Mouse (Mus musculus) midbrain, embryonic 14.5 days (tissue): ENCODE results near the gene Slc39a5. TPM values are rescaled to one million over a fixed set of nuclear protein-coding genes. Genes with fewer than 3 reads are reported as not detected.

Source experiments
- ATAC-seq: fragments of 200-750 bp; cut with Nextera tagmentation; 2 replicates; pipeline ENCODE4 v1.8.0; 2017; ENCODE audit warnings: moderate number of reproducible peaks, moderate library complexity; ENCODE audit not compliant: low FRiP score, low TSS enrichment
- DNase-seq: peaks from one replicate; pipeline ENCODE4 v3.0.0-alpha.2; 2015
- H3K27ac ChIP-seq: fragments of 300-500 bp; sonication (generic); replicated peaks from 2 replicates; pipeline ENCODE4 v1.5.1; 2014; ENCODE audit warnings: mild to moderate bottlenecking, low read depth, low read length, moderate library complexity
- H3K27me3 ChIP-seq: fragments of 300-500 bp; sonication (generic); 2 replicates; pipeline ENCODE4 v1.6.1; 2014; ENCODE audit warnings: low read length, control low read depth, mixed read lengths; ENCODE audit not compliant: control insufficient read depth, insufficient read depth
- H3K36me3 ChIP-seq: fragments of 300-500 bp; sonication (generic); 2 replicates; pipeline ENCODE4 v1.6.1; 2014; ENCODE audit warnings: low read length, control low read depth; ENCODE audit not compliant: control insufficient read depth, insufficient read depth
- H3K4me1 ChIP-seq: fragments of 300-500 bp; sonication (generic); 2 replicates; pipeline ENCODE4 v1.6.1; 2014; ENCODE audit warnings: mild to moderate bottlenecking, antibody characterized with exemption, low read length, control low read depth; ENCODE audit not compliant: control insufficient read depth, insufficient read depth
- H3K4me2 ChIP-seq: fragments of 300-500 bp; sonication (generic); 2 replicates; pipeline ENCODE4 v1.6.1; 2014; ENCODE audit warnings: mild to moderate bottlenecking, low read length, moderate library complexity
- H3K4me3 ChIP-seq: fragments of 300-500 bp; sonication (generic); replicated peaks from 2 replicates; pipeline ENCODE4 v1.5.1; 2014; ENCODE audit warnings: low read depth, low read length
- H3K9ac ChIP-seq: fragments of 300-500 bp; sonication (generic); replicated peaks from 2 replicates; pipeline ENCODE4 v1.6.1; 2014; ENCODE audit warnings: mild to moderate bottlenecking, low read length, moderate library complexity
- H3K9me3 ChIP-seq: fragments of 300-500 bp; sonication (generic); 2 replicates; pipeline ENCODE4 v1.6.1; 2016; ENCODE audit warnings: low read length, control low read depth, mixed read lengths; ENCODE audit not compliant: control insufficient read depth
- WGBS: fragments of 180-500 bp; shearing (Covaris S2); extraction: QIAGEN DNeasy Blood & Tissue Kit; methylation state at CpG from one replicate; pipeline ENCODE4 v1.1.7; 2014; 5-methylcytosine and 5-hydroxymethylcytosine counted together
- polyA plus RNA-seq: library from polyadenylated mRNA; unstranded; fragments of >200 nt; fragmentation: Nextera tagmentation; extraction: Ambion mirVana; gene quantifications from 2 replicates; pipeline ENCODE4 v1.2.1, GENCODE M21; 2014

Gene Slc39a5
- polyA plus RNA-seq, 1 experiment from 2014 or later = not detected

DNA sequence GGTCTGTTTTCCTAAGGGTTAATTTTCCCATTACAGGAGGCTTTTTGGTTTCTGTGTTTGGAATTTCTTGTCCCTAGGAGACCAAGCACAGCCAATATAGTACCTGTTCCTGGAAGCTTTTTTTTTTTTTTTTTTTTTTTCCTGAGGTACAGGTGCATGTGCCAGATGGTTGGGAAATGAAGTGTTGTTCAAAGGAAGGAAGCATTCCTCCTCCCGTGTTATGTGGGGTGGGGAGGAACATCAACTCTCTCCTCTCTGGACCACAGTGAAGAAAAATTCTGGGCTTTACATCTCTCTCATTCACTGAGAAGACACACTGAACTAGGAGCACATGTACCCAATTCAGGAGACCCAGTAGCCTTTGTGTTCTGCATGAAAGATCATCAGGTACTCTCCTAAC, 12.0 kb upstream of the Slc39a5 start:
- DNase-seq (no peak), ATAC-seq (no peak)
- Histone ChIP-seq H3K27me3 (no peaks in the 10 kb centered on the region), H3K9me3 (no peaks in the 10 kb centered on the region), H3K36me3 (peaks cover 37% of the 10 kb centered on the region), H3K4me1 (peaks cover 22% of the 10 kb centered on the region), H3K4me3 (no peak overlapping the region), H3K4me2 (peak overlapping the region; percentile 98), H3K9ac (peak overlapping the region; percentile 84; the same call in 1 of the 2 replicates), H3K27ac (no peak overlapping the region)
- WGBS = 74% methylated on average over 1 of the region's 1 CpGs

GRCm38 (mm10) chr10:128412558-128412957, 11.5 kb upstream of the Slc39a5 start:
- no peaks in the 10 kb centered on the region for H3K9me3 ChIP-seq
- DNase-seq (no peak), ATAC-seq (no peak)
- H3K27ac ChIP-seq = peak overlapping the region; percentile 93
- H3K36me3 ChIP-seq = peaks cover 37% of the 10 kb centered on the region
- peaks cover 25% of the 10 kb centered on the region for H3K4me1 ChIP-seq
- peak overlapping the region; percentile 98 for H3K4me2 ChIP-seq
- H3K4me3 ChIP-seq = peak overlapping the region; percentile 97
- H3K9ac ChIP-seq = peak overlapping the region; percentile 84
- 53% methylated on average over 1 of the region's 1 CpGs for WGBS
- H3K27me3 ChIP-seq = no peaks in the 10 kb centered on the region

DNA sequence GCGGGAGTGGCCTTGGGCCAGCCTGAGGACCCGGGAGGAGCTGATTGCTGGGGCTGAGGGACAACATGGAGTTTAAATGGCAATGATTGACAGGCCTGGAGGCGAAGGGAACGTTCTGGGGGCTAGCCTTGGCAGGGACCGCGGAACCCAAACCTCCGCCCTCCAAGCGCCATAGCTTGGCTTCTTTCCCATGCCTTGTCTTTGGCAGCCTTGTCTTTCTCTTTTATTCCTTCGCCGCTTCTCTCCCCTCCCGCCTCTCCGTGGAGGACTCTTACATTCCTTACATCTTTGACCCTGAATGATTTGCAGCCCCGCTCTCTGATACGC, 11.0 kb upstream of the Slc39a5 start:
- peak; percentile 66 for DNase-seq
- ATAC-seq = no peak
- peak overlapping the region; percentile 98 for H3K4me2 ChIP-seq
- WGBS = under 1% methylated on average over 14 of the region's 14 CpGs
- H3K4me3 ChIP-seq = peak overlapping the region; percentile 97
- H3K27me3 ChIP-seq = no peaks in the 10 kb centered on the region
- H3K9ac ChIP-seq = peak overlapping the region; percentile 84
- no peaks in the 10 kb centered on the region for H3K9me3 ChIP-seq
- peaks cover 25% of the 10 kb centered on the region for H3K4me1 ChIP-seq
- H3K36me3 ChIP-seq = peaks cover 35% of the 10 kb centered on the region
- peak overlapping the region; percentile 93 for H3K27ac ChIP-seq

- H3K4me1 ChIP-seq = peaks cover 25% of the 10 kb centered on the region
- peak; percentile 99 for DNase-seq
- H3K27ac ChIP-seq = peak within 1 kb of the TSS; percentile 93
- no peaks in the 10 kb centered on the region for H3K9me3 ChIP-seq
- H3K27me3 ChIP-seq = no peaks in the 10 kb centered on the region
- under 1% methylated on average over 50 of the region's 50 CpGs for WGBS
- peak within 1 kb of the TSS; percentile 98 for H3K4me2 ChIP-seq
- peaks cover 30% of the 10 kb centered on the region for H3K36me3 ChIP-seq
- H3K4me3 ChIP-seq = peak within 1 kb of the TSS; percentile 97
- H3K9ac ChIP-seq = peak within 1 kb of the TSS; percentile 84
- ATAC-seq = peak; percentile 93
These were observed 10.4 kb upstream of the Slc39a5 start, which contains the start of the genes Nabp2 and Rnf41 for GRCm38 (mm10) chr10:128411211-128412054. Gene Nabp2, minus strand, starts transcription at chr10:128411492. Gene Rnf41, plus strand, starts transcription at chr10:128411657.

GRCm38 (mm10) chr10:128410560-128410845, 9.5 kb upstream of the Slc39a5 start:
- H3K4me2 ChIP-seq = peak overlapping the region; percentile 98
- WGBS = 28% methylated on average over 4 of the region's 4 CpGs
- DNase-seq = no peak
- peaks cover 25% of the 10 kb centered on the region for H3K4me1 ChIP-seq
- peaks cover 30% of the 10 kb centered on the region for H3K36me3 ChIP-seq
- no peak for ATAC-seq
- no peaks in the 10 kb centered on the region for H3K27me3 ChIP-seq
- peak overlapping the region; percentile 84; the same call in 1 of the 2 replicates for H3K9ac ChIP-seq
- no peaks in the 10 kb centered on the region for H3K9me3 ChIP-seq
- peak overlapping the region; percentile 88; the same call in 1 of the 2 replicates for H3K27ac ChIP-seq
- peak overlapping the region; percentile 97 for H3K4me3 ChIP-seq

DNA sequence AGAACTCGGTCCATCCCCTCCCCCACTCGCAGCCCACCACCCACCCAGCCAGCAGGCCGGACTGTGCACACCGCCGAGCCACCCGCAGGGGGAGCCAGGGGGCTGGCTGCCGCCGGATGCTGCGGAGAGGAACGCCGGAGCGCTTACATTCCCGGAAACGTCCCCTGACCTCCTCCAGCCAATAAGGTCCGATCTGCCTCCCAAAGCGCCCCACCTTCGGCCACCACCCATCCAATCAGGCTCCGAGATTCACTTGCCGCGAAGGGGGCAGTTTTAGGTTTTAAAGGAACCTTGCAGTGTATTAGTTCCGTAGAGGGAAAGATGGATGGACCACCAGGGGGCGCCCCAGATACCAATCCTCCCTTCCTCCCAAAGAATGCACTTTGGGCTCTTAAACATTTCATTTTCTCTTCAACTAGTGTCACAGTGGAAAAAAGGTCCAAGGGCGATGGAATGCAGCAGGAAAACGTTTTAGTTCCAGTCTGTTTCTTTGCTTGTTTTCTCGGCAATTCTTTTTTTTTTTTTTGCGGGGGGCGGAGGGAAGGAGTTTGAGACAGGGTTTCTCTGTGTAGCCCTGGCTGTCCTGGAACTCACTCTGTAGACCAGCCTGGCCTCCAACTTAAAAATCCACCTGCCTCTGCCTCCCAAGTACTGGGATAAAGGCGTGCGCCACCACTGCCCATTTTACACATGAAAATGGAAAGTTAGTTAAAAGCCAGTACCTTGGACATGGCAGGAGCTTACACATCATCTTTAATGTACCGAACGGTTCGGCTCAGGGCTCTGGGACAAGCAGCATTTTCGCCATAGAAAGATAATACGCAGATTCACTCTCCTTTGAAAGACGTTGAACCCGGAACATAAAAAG, 8.9 kb upstream of the Slc39a5 start:
- peak overlapping the region; percentile 98 for H3K4me2 ChIP-seq
- 6% methylated on average over 36 of the region's 36 CpGs for WGBS
- peaks cover 25% of the 10 kb centered on the region for H3K4me1 ChIP-seq
- peak overlapping the region; percentile 66 for H3K9ac ChIP-seq
- no peaks in the 10 kb centered on the region for H3K27me3 ChIP-seq
- peak; percentile 89 for ATAC-seq
- H3K4me3 ChIP-seq = peak overlapping the region; percentile 97
- peaks cover 27% of the 10 kb centered on the region for H3K36me3 ChIP-seq
- peak overlapping the region; percentile 88 for H3K27ac ChIP-seq
- no peaks in the 10 kb centered on the region for H3K9me3 ChIP-seq
- DNase-seq = peak; percentile 97

GRCm38 (mm10) chr10:128408591-128409535, 7.8 kb upstream of the Slc39a5 start:
- DNase-seq = peak; percentile 77
- H3K36me3 ChIP-seq = peaks cover 19% of the 10 kb centered on the region
- 0 out of 2 replicates have a peak, but pooled peaks have one; percentile 0 for ATAC-seq
- H3K27me3 ChIP-seq = no peaks in the 10 kb centered on the region
- H3K9me3 ChIP-seq = no peaks in the 10 kb centered on the region
- peak overlapping the region; percentile 66 for H3K9ac ChIP-seq
- peak overlapping the region; percentile 88 for H3K27ac ChIP-seq
- peak overlapping the region; percentile 98 for H3K4me2 ChIP-seq
- peak overlapping the region; percentile 97 for H3K4me3 ChIP-seq
- WGBS = 19% methylated on average over 35 of the region's 35 CpGs
- peaks cover 25% of the 10 kb centered on the region for H3K4me1 ChIP-seq

DNA sequence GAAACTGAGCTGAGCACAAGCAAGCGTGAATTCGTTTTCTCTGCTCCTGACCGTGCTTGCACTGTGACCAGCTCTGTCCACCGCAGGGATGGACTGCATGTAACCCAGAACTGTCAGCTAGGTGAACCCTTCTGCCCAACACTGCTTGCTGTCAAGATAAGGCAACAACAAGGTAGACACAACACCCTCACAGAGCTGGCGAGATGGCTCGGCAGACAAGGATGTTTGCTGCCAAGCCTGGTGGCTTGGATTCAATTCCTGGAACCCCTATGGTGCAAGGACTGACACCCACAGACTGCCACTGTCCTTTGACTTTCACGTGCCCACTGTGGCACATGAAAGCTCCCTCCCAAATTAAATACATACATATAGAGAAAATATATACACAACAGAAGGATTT, 2.9 kb upstream of the Slc39a5 start:
- Histone ChIP-seq H3K27ac (no peak overlapping the region), H3K4me1 (peaks cover 9% of the 10 kb centered on the region), H3K4me2 (no peak overlapping the region), H3K9me3 (no peaks in the 10 kb centered on the region), H3K9ac (no peak overlapping the region), H3K4me3 (no peak overlapping the region), H3K27me3 (no peaks in the 10 kb centered on the region), H3K36me3 (peaks cover 25% of the 10 kb centered on the region)
- 88% methylated on average over 7 of the region's 7 CpGs for WGBS
- no peak for ATAC-seq
- no peak for DNase-seq
